Mouse (Mus musculus) fat pad, adult 2 months (tissue): ENCODE measurements at regions not wholly inside any gene's neighbourhood (a gene's known extent, or its start where the extent isn't known, plus 50 kb on each side); places are given as distances from the start of the nearest gene placed in this dataset.
A peak's percentile ranks its signal among the peaks of the same experiment; 100 is the strongest.

Source experiments
- DNase-seq: peaks from one replicate; pipeline ENCODE4 v3.0.0-alpha.2; 2011; ENCODE audit warnings: low read depth, low spot score; ENCODE audit errors: extremely low read depth

- no peak for DNase-seq
These were observed 109.9 kb downstream of the Sec23a start for GRCm38 (mm10) chr12:58901931-58902330.

DNA sequence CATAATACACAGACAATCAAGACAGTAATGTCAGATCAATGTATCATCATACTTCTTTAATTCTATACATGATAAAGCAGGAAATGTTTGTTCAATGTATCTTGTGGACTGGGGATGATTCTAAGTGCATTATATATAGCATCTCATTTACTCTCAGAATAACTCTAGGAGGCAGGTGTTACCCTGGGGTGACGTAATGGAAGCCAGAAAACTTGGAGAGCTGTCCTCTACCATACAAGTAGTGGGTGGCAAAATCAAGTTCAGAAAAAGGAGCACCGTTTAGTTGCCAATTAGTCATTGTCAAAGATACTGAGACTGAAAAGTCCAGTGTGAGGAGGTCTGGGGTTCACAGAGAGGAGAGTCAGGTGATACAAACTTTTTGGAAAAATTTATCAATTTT is 136.0 kb downstream of the Sec23a start:
- DNase-seq, result no peak

DNA sequence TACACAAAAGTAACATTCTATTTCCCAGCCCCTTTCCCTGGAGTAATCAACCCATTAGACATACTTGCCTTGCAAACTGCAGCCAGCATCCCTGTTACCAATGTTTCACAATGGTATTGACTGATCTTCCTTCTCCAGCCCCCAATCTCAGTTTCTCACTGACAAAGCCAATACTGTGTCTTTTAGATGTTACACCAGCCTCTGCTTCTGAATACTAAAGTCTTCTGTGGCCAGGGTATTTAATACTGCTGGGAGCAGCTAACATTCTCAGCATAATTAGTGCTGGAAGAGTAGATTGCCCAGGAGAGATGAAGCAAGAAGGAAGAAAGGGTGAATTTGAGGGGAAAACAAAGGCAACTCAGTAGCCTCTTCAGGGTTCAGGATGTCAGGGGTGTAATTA is 139.4 kb downstream of the Sec23a start:
- no peak for DNase-seq

DNA sequence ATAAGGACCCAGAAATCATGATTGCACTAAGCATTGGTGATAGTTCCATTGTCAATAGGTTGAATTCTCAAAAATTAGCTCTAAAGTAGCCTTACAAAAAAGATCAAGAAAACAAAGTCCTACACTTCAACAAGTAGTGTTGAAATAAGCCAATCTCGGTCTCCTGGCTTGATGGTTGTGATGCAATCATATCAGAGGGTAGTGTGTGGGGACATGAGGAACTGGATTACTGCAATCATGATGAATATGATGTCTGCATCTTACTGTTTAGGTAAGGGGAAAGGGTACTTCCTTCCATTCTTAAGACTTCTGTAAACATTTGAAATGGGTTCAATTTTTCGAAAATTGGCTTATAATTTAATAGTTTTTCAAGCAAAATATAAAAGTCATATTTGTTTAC is 155.3 kb downstream of the Sec23a start:
- DNase-seq, result no peak

DNA sequence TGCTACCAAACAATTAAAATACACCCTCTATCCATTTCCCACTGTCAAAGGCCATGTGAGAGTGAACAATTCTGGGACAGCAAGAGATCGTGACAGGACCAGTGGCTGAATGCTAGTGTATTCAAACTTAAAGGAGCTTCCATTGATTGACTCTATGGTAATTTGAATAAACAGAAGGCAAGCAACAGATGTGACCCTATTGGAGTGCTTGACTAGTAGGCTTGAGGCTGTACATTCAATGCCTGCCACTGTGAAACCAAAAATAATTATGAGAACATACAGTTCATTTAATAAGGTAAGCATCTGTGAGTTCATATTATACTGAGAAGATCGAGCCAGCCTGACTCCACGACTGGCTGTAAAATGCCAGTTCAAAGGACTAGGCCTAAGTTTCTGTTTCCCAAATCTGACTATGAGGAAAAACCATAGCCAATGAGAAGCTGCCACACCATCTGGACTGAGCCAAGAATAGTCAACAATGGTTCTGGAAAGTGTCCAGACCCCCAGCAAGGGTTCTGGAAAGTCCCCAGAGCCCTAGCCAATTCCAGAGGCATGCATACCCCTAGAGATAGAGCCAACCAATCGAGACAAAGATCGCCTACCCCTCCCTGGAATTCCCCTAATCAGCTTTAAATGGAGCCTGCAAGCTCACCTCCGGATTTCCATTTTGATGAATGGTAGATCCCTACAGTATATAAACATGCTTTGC is 160.0 kb downstream of the Sec23a start:
- no peak for DNase-seq

- DNase-seq, result no peak
These were observed 182.2 kb downstream of the Sec23a start for GRCm38 (mm10) chr12:58829656-58830055.

GRCm38 (mm10) chr12:58827864-58828263 is 184.0 kb downstream of the Sec23a start:
- DNase-seq, result no peak

- DNase-seq, result no peak
These were observed 186.5 kb downstream of the Sec23a start for GRCm38 (mm10) chr12:58825139-58825921.

- no peak for DNase-seq
These were observed 188.8 kb downstream of the Sec23a start for GRCm38 (mm10) chr12:58822971-58823370.

GRCm38 (mm10) chr12:58804068-58804467 is 207.7 kb downstream of the Sec23a start:
- DNase-seq, result no peak

GRCm38 (mm10) chr12:58802410-58802809 is 209.4 kb downstream of the Sec23a start:
- peak; percentile 3 for DNase-seq
